Mouse (Mus musculus) WW6 (cell line): ENCODE results near the gene Paqr9.

Source experiments
- DNase-seq: peaks from one replicate; pipeline ENCODE4 v3.0.0-alpha.2; 2013; ENCODE audit warnings: low read depth, low spot score

Gene Paqr9

GRCm38 (mm10) chr9:95544598-95544997 is 14.9 kb upstream of the Paqr9 start:
- DNase-seq, result no peak

GRCm38 (mm10) chr9:95546679-95547078 is 12.8 kb upstream of the Paqr9 start:
- no peak for DNase-seq

- DNase-seq, result no peak
Measured at GRCm38 (mm10) chr9:95549626-95550411, 9.6 kb upstream of the Paqr9 start.

GRCm38 (mm10) chr9:95550856-95551774 is 8.3 kb upstream of the Paqr9 start:
- DNase-seq, result no peak

- no peak for DNase-seq
Measured at GRCm38 (mm10) chr9:95552175-95552705, 7.2 kb upstream of the Paqr9 start.

- DNase-seq, result no peak
Measured at GRCm38 (mm10) chr9:95554231-95555221, 4.9 kb upstream of the Paqr9 start.

GRCm38 (mm10) chr9:95555233-95555740 is 4.2 kb upstream of the Paqr9 start:
- no peak for DNase-seq

GRCm38 (mm10) chr9:95556067-95556512 is 3.4 kb upstream of the Paqr9 start:
- DNase-seq, result no peak

- no peak for DNase-seq
Measured at GRCm38 (mm10) chr9:95557722-95558121, 1.7 kb upstream of the Paqr9 start.

- no peak for DNase-seq
Measured at GRCm38 (mm10) chr9:95558726-95559058, 765 bp upstream of the Paqr9 start.

- no peak for DNase-seq
Measured at GRCm38 (mm10) chr9:95559936-95560735, 679 bp downstream of the Paqr9 start.

- DNase-seq, result no peak
Measured at GRCm38 (mm10) chr9:95564047-95564446, 4.6 kb downstream of the Paqr9 start.

GRCm38 (mm10) chr9:95566394-95566793 is 6.9 kb downstream of the Paqr9 start:
- DNase-seq, result no peak

- no peak for DNase-seq
Measured at GRCm38 (mm10) chr9:95566931-95567330, 7.5 kb downstream of the Paqr9 start.

GRCm38 (mm10) chr9:95569249-95569648 is 9.8 kb downstream of the Paqr9 start:
- DNase-seq, result no peak

- DNase-seq, result no peak
Measured at GRCm38 (mm10) chr9:95569966-95570365, 10.5 kb downstream of the Paqr9 start.

- DNase-seq, result no peak
Measured at GRCm38 (mm10) chr9:95570604-95571003, 11.1 kb downstream of the Paqr9 start.

GRCm38 (mm10) chr9:95571494-95571893 is 12.0 kb downstream of the Paqr9 start:
- DNase-seq, result no peak

- DNase-seq, result no peak
Measured at GRCm38 (mm10) chr9:95572558-95572957, 13.1 kb downstream of the Paqr9 start.

GRCm38 (mm10) chr9:95574116-95574515 is 14.7 kb downstream of the Paqr9 start:
- no peak for DNase-seq
